Mouse (Mus musculus): ENCODE measurements at regions not wholly inside any gene's neighbourhood (a gene's known extent, or its start where the extent isn't known, plus 50 kb on each side); places are given as distances from the start of the nearest gene placed in this dataset.

DNA sequence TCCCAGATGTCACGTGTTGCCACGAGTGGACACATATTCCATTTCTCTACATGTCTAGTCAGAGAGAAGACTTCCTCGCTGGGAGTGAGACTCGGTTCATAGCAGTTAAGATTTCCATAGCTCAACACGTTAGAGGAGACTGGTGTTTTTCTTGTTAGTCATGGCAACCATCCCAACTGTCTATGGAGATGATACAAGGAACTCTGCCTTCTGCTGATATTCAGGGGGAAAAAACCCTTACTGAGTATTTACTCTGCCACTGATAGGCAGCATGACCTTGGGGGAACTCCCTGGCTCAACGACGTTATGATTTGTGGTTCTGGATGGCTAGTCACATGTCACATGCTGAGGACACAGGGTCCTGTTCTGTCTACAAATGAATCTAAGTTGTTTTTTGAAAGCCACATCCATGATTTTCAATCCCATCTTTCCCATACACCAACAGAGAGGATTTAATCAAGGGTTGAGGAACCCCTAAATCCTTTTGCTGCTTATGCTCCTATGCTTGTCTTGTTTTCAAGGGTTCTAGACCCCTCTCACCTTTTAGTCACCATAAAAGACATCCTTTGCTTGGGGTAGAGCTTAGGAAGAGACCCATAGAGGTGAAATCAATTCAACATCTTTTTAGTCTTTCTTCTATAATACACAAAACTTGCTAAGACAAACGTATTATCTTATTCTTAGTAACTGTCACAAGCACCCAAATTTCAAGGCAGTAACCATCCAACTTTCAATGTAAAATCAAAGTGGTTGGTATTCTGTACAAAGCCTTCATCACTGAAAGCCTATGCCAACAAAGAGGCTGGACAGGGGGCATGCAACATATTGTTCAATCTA, 50.2 kb upstream of the Adtrp start:
- DNase-seq = no peak

Measured in lung, postnatal 36 days (tissue).